ENCODE assay signal across 8 mouse cellular contexts in genomic region chr7:81336432-81336786, GRCm38 (mm10). TPM values are rescaled to one million over a fixed set of nuclear protein-coding genes. Genes with fewer than 3 reads are reported as not detected.
DNase-seq lines count a peak whose midpoint lies in the region; ATAC-seq lines count a peak whose summit lies in the region.

No protein-coding gene starts in this region.

- ATAC-seq in forebrain, embryonic 11.5 days (replicated peaks; ENCODE audit: low FRiP score): no peak
- ATAC-seq in forebrain, embryonic 15.5 days (replicated peaks): no peak
- ATAC-seq in heart, embryonic 13.5 days (ENCODE audit: extremely low read depth, insufficient number of reproducible peaks, low FRiP score, low TSS enrichment): no peak

- 34% methylated on average over 8 of the region's 8 CpGs for WGBS in forebrain, embryonic 11.5 days
- WGBS in forebrain, embryonic 15.5 days: 30% methylated on average over 8 of the region's 8 CpGs
- WGBS in heart, embryonic 13.5 days: 42% methylated on average over 8 of the region's 8 CpGs

- no peak overlapping the region for H3K4me3 ChIP-seq in forebrain, embryonic 11.5 days (ENCODE audit: low read depth, low read length)
- no peak overlapping the region for H3K4me3 ChIP-seq in forebrain, embryonic 15.5 days
- no peak overlapping the region for H3K4me3 ChIP-seq in brown adipose tissue, adult 24 weeks (ENCODE audit: insufficient read depth, low read depth, low read length)
- H3K4me3 ChIP-seq in heart, embryonic 13.5 days: no peak overlapping the region

- no peak overlapping the region for H3K4me2 ChIP-seq in forebrain, embryonic 11.5 days (ENCODE audit: low read depth, low read length, severe bottlenecking)
- no peak overlapping the region for H3K4me2 ChIP-seq in forebrain, embryonic 15.5 days (replicated peaks)
- no peak overlapping the region; the same call in 1 of the 2 replicates for H3K4me2 ChIP-seq in heart, embryonic 13.5 days

- DNase-seq in forebrain, embryonic 11.5 days (ENCODE audit: low spot score): peak; percentile 79
- peak; percentile 34 for DNase-seq in CD4-positive helper T cell, adult 2 months (ENCODE audit: low read depth, low spot score)
- DNase-seq in kidney, postnatal 25 days: peak; percentile 71 to 82
- peak; percentile 62 for DNase-seq in naive thymus-derived CD4-positive, alpha-beta T cell, adult 2 months (ENCODE audit: low read depth)
- no peak for DNase-seq in urinary bladder, postnatal 4 days (ENCODE audit: low spot score in 2 of 2)

- peaks cover 5% of the 10 kb centered on the region; the same call in 1 of the 2 replicates for H3K36me3 ChIP-seq in forebrain, embryonic 11.5 days (ENCODE audit: control insufficient read depth, insufficient read depth, low read length)
- peaks cover 37% of the 10 kb centered on the region for H3K36me3 ChIP-seq in forebrain, embryonic 15.5 days
- H3K36me3 ChIP-seq in heart, embryonic 13.5 days: peaks cover 75% of the 10 kb centered on the region

- no peaks in the 10 kb centered on the region for H3K27me3 ChIP-seq in forebrain, embryonic 11.5 days (ENCODE audit: control insufficient read depth, insufficient read depth, low read length)
- no peaks in the 10 kb centered on the region for H3K27me3 ChIP-seq in forebrain, embryonic 15.5 days
- H3K27me3 ChIP-seq in heart, embryonic 13.5 days (replicated peaks): no peaks in the 10 kb centered on the region

- no peaks in the 10 kb centered on the region for H3K4me1 ChIP-seq in forebrain, embryonic 11.5 days (replicated peaks; ENCODE audit: control insufficient read depth, insufficient read depth, low read length)
- peaks cover 3% of the 10 kb centered on the region; the same call in 1 of the 2 replicates for H3K4me1 ChIP-seq in forebrain, embryonic 15.5 days
- no peaks in the 10 kb centered on the region for H3K4me1 ChIP-seq in brown adipose tissue, adult 24 weeks (ENCODE audit: control insufficient read depth, insufficient read depth, insufficient read length, low read length)
- H3K4me1 ChIP-seq in heart, embryonic 13.5 days: peaks cover 16% of the 10 kb centered on the region

- no peak overlapping the region for H3K9ac ChIP-seq in forebrain, embryonic 11.5 days (ENCODE audit: low read length)
- no peak overlapping the region for H3K9ac ChIP-seq in forebrain, embryonic 15.5 days (replicated peaks)
- no peak overlapping the region for H3K9ac ChIP-seq in heart, embryonic 13.5 days

- H3K27ac ChIP-seq in forebrain, embryonic 11.5 days (ENCODE audit: low read depth, low read length): peak overlapping the region; percentile 14; the same call in 1 of the 2 replicates
- no peak overlapping the region for H3K27ac ChIP-seq in forebrain, embryonic 15.5 days (replicated peaks)
- H3K27ac ChIP-seq in brown adipose tissue, adult 24 weeks (replicated peaks; ENCODE audit: low read depth, low read length): peak overlapping the region; percentile 43
- peak overlapping the region; percentile 74 for H3K27ac ChIP-seq in heart, embryonic 13.5 days (replicated peaks)

- H3K9me3 ChIP-seq in forebrain, embryonic 11.5 days (ENCODE audit: control insufficient read depth, low read length): no peaks in the 10 kb centered on the region
- H3K9me3 ChIP-seq in forebrain, embryonic 15.5 days: no peaks in the 10 kb centered on the region
- no peaks in the 10 kb centered on the region for H3K9me3 ChIP-seq in heart, embryonic 13.5 days

RNA-seq across cellular contexts. Expression of gene Rps17, which starts 8.6 kb away (rescaled TPM):
- 1,077 and 1,117 TPM in 2 replicates for polyA plus RNA-seq in forebrain, embryonic 11.5 days (2014; fragmentation: Nextera tagmentation; extraction: Ambion mirVana)
- 804 and 852 TPM in 2 replicates for polyA plus RNA-seq in forebrain, embryonic 15.5 days (2015; fragmentation: Nextera tagmentation; extraction: Ambion mirVana)
- polyA plus RNA-seq in brown adipose tissue, adult 24 weeks (2012; ENCODE audit: insufficient read depth, insufficient read length, missing spikeins): 1,265 and 1,513 TPM in 2 replicates
- 944 and 1,024 TPM in 2 replicates for polyA plus RNA-seq in heart, embryonic 13.5 days (2015; fragmentation: Nextera tagmentation; extraction: Ambion mirVana)

Comparison
In these comparisons a context has a peak if more than half of its experiments do, and no peak if none do; other contexts are left out.
1. DNase-seq: peak in forebrain, embryonic 11.5 days (single experiment), CD4-positive helper T cell, adult 2 months (single experiment), kidney, postnatal 25 days (2 of 2) and naive thymus-derived CD4-positive, alpha-beta T cell, adult 2 months (single experiment); none in urinary bladder, postnatal 4 days (0 of 2).